Mouse (Mus musculus): ENCODE data around the gene Hebp1. TPM values are rescaled to one million over a fixed set of nuclear protein-coding genes. Genes with fewer than 3 reads are reported as not detected.

The Hebp1 gene
- 2.6 and 4.1 TPM in 2 replicates for polyA plus RNA-seq (2014; fragmentation: Nextera tagmentation; extraction: Ambion mirVana)

DNA sequence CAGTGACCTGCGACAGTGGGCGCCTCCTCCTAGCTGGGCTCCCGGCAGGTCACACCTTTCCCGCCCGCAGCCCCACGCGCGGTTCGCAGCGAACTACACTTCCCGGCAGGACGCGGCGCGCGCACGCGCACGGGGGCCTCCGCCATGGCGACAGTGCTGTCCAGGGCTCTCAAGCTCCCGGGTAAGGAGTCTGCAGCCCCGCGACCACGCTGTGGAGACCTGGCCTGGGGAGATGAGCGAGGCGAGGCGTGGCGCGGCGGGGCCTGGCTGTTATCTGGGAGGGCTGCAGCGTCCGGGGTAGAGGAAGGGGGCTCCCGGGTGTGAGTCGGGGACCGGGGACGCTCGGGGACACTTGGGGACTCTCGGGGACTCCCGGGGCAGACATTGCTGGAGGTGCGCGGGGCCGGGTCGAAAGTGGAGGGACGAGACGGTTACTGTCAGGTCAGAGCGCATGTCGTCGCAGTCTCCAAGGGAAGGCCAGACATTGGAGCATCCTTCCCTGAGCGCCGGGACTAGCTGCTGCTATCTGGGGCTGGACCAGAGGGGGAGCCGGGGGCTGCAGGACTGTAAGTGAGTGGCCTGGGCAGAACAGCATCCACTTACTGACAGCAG lies at the start of gene Hebp1, which contains the start of gene Fam234b:
Gene Hebp1, minus strand, starts transcription at position 102 of the 612 bp plus-strand sequence.
Gene Fam234b, plus strand, starts transcription at position 57 of the 612 bp plus-strand sequence.
- H3K4me2 ChIP-seq (replicated peaks; ENCODE audit: low read depth, low read length), result peak within 1 kb of the TSS; percentile 91
- H3K9ac ChIP-seq (ENCODE audit: low read depth, low read length), result peak within 1 kb of the TSS; percentile 83
- peak within 1 kb of the TSS; percentile 79 for H3K27ac ChIP-seq (ENCODE audit: low read depth, low read length)
- peak within 1 kb of the TSS; percentile 79 for H3K4me3 ChIP-seq (ENCODE audit: low read depth, low read length)
- DNase-seq (ENCODE audit: low spot score), result peak; percentile 86
- under 1% methylated on average over 52 of the region's 52 CpGs for WGBS
- H3K27me3 ChIP-seq (ENCODE audit: control insufficient read depth, insufficient read depth, low read length), result no peaks in the 10 kb centered on the region
- H3K9me3 ChIP-seq (ENCODE audit: control insufficient read depth, low read length), result no peaks in the 10 kb centered on the region
- ATAC-seq (ENCODE audit: low FRiP score), result peak; percentile 92
- H3K4me1 ChIP-seq (replicated peaks; ENCODE audit: control insufficient read depth, insufficient read depth, low read length), result no peaks in the 10 kb centered on the region
- H3K36me3 ChIP-seq (ENCODE audit: control insufficient read depth, insufficient read depth, low read length), result no peaks in the 10 kb centered on the region

DNA sequence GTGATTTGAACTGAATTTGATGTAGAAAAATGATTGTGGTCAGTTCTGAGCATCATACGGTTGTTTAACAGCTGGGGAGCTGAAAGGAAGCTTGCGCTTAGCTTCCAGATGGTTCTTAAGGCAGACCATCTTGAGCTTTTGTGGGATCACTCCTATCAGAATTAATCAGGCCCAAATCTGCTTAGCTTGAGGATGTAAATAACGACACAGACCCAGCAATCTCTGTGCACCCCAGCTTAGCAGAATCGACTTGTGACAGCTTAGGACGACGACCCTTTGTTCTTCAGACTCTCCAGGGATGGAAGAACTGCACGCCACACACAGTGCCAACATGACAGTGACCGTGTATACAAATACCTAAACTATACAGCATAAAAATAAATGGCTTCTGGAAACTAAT lies 47.8 kb upstream of the Hebp1 start:
- H3K4me1 ChIP-seq (replicated peaks; ENCODE audit: control insufficient read depth, insufficient read depth, low read length), result no peaks in the 10 kb centered on the region
- H3K9me3 ChIP-seq (ENCODE audit: control insufficient read depth, low read length), result no peaks in the 10 kb centered on the region
- DNase-seq (ENCODE audit: low spot score) (no peak), ATAC-seq (ENCODE audit: low FRiP score) (no peak)
- no peak overlapping the region for H3K9ac ChIP-seq (ENCODE audit: low read depth, low read length)
- no peak overlapping the region for H3K27ac ChIP-seq (ENCODE audit: low read depth, low read length)
- no peak overlapping the region for H3K4me3 ChIP-seq (ENCODE audit: low read depth, low read length)
- no peaks in the 10 kb centered on the region for H3K27me3 ChIP-seq (ENCODE audit: control insufficient read depth, insufficient read depth, low read length)
- H3K4me2 ChIP-seq (replicated peaks; ENCODE audit: low read depth, low read length), result no peak overlapping the region
- H3K36me3 ChIP-seq (ENCODE audit: control insufficient read depth, insufficient read depth, low read length), result no peaks in the 10 kb centered on the region
- 70% methylated on average over 8 of the region's 8 CpGs for WGBS

DNA sequence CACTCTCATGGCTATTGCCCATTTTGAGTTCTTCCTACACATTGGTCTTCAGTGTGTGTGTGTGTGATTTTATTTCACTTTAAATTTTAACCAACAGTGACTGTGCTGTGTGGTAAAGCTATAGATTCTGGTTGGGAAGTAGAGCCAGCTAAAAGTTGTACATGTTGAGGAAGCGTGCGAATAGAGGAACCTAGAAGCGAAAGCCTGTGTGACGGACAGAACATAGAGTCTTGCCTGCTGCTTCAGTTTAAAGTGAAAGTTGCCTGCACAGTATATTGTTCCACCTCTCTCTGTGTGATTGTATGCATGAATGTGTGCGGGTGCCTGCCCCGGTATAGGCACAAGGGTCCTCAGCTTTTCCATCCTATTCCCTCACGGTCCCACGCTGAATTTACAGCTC lies 42.5 kb upstream of the Hebp1 start:
- WGBS, result 95% methylated on average over 8 of the region's 8 CpGs
- no peaks in the 10 kb centered on the region for H3K36me3 ChIP-seq (ENCODE audit: control insufficient read depth, insufficient read depth, low read length)
- no peak overlapping the region for H3K4me2 ChIP-seq (replicated peaks; ENCODE audit: low read depth, low read length)
- no peak overlapping the region for H3K4me3 ChIP-seq (ENCODE audit: low read depth, low read length)
- ATAC-seq (ENCODE audit: low FRiP score) (no peak), DNase-seq (ENCODE audit: low spot score) (no peak)
- no peaks in the 10 kb centered on the region for H3K27me3 ChIP-seq (ENCODE audit: control insufficient read depth, insufficient read depth, low read length)
- no peak overlapping the region for H3K27ac ChIP-seq (ENCODE audit: low read depth, low read length)
- H3K9me3 ChIP-seq (ENCODE audit: control insufficient read depth, low read length), result no peaks in the 10 kb centered on the region
- no peaks in the 10 kb centered on the region for H3K4me1 ChIP-seq (replicated peaks; ENCODE audit: control insufficient read depth, insufficient read depth, low read length)
- no peak overlapping the region for H3K9ac ChIP-seq (ENCODE audit: low read depth, low read length)

GRCm38 (mm10) chr6:135238211-135238610 lies 40.4 kb upstream of the Hebp1 start:
- Histone ChIP-seq H3K9ac (ENCODE audit: low read depth, low read length) (no peak overlapping the region), H3K4me3 (ENCODE audit: low read depth, low read length) (no peak overlapping the region), H3K4me1 (replicated peaks; ENCODE audit: control insufficient read depth, insufficient read depth, low read length) (no peaks in the 10 kb centered on the region), H3K36me3 (ENCODE audit: control insufficient read depth, insufficient read depth, low read length) (no peaks in the 10 kb centered on the region), H3K27ac (ENCODE audit: low read depth, low read length) (no peak overlapping the region), H3K27me3 (ENCODE audit: control insufficient read depth, insufficient read depth, low read length) (no peaks in the 10 kb centered on the region), H3K9me3 (ENCODE audit: control insufficient read depth, low read length) (no peaks in the 10 kb centered on the region), H3K4me2 (replicated peaks; ENCODE audit: low read depth, low read length) (no peak overlapping the region)
- DNase-seq (ENCODE audit: low spot score), result no peak
- ATAC-seq (ENCODE audit: low FRiP score), result no peak
- WGBS, result 48% methylated on average over 4 of the region's 4 CpGs

DNA sequence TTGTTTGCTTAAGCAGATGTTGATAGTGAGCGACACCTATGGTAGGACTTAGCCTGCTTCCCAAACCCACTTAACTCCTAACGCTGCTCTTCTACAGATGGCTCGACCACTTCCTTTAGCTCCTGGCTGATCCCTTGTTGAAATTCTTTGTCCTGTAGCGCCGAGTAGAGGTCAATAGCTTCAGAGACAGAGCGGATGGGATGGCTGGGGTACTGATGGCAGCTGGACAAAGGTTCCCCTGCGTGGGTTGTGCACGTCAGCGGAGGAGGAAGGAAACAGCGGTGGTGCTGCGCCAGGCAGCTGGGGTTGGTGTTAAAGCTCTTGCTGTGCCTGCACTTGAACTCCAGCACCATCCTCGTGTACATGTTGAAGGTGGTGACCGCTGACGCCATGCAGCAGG lies 39.5 kb upstream of the Hebp1 start:
- Histone ChIP-seq H3K9ac (ENCODE audit: low read depth, low read length) (no peak overlapping the region), H3K27me3 (ENCODE audit: control insufficient read depth, insufficient read depth, low read length) (no peaks in the 10 kb centered on the region), H3K4me2 (replicated peaks; ENCODE audit: low read depth, low read length) (no peak overlapping the region), H3K9me3 (ENCODE audit: control insufficient read depth, low read length) (no peaks in the 10 kb centered on the region), H3K27ac (ENCODE audit: low read depth, low read length) (no peak overlapping the region), H3K4me3 (ENCODE audit: low read depth, low read length) (no peak overlapping the region), H3K36me3 (ENCODE audit: control insufficient read depth, insufficient read depth, low read length) (no peaks in the 10 kb centered on the region), H3K4me1 (replicated peaks; ENCODE audit: control insufficient read depth, insufficient read depth, low read length) (no peaks in the 10 kb centered on the region)
- DNase-seq (ENCODE audit: low spot score) (no peak), ATAC-seq (ENCODE audit: low FRiP score) (no peak)
- 74% methylated on average over 14 of the region's 14 CpGs for WGBS

- Histone ChIP-seq H3K4me3 (ENCODE audit: low read depth, low read length) (no peak overlapping the region), H3K27me3 (ENCODE audit: control insufficient read depth, insufficient read depth, low read length) (no peaks in the 10 kb centered on the region), H3K9me3 (ENCODE audit: control insufficient read depth, low read length) (no peaks in the 10 kb centered on the region), H3K27ac (ENCODE audit: low read depth, low read length) (no peak overlapping the region), H3K4me2 (replicated peaks; ENCODE audit: low read depth, low read length) (no peak overlapping the region), H3K9ac (ENCODE audit: low read depth, low read length) (no peak overlapping the region), H3K36me3 (ENCODE audit: control insufficient read depth, insufficient read depth, low read length) (no peaks in the 10 kb centered on the region), H3K4me1 (replicated peaks; ENCODE audit: control insufficient read depth, insufficient read depth, low read length) (no peaks in the 10 kb centered on the region)
- no peak for ATAC-seq (ENCODE audit: low FRiP score)
- 85% methylated on average over 3 of the region's 3 CpGs for WGBS
- DNase-seq (ENCODE audit: low spot score), result no peak
Observed at GRCm38 (mm10) chr6:135236576-135236975, 38.8 kb upstream of the Hebp1 start.

DNA sequence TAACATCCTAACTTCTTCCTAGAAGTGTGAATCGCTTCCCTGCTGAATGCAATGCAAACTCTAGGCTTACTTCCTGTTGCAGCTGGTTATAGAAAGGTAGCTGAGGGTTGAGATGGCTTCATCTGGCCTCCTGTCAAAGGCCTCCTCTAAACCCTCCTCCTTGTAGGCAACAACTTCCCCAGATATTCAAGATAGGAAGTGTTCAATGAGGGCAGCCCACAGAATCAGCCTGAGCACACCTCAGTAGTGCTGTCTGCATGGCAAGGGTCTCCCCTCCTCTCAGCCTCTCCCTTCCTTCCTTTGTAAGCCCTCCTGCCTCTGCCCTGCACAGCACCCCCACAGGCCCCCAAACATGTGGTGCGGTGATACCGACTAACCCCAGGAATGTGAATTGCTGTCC lies 37.9 kb upstream of the Hebp1 start:
- Histone ChIP-seq H3K9me3 (ENCODE audit: control insufficient read depth, low read length) (no peaks in the 10 kb centered on the region), H3K36me3 (ENCODE audit: control insufficient read depth, insufficient read depth, low read length) (no peaks in the 10 kb centered on the region), H3K27ac (ENCODE audit: low read depth, low read length) (no peak overlapping the region), H3K27me3 (ENCODE audit: control insufficient read depth, insufficient read depth, low read length) (no peaks in the 10 kb centered on the region), H3K4me3 (ENCODE audit: low read depth, low read length) (no peak overlapping the region), H3K4me2 (replicated peaks; ENCODE audit: low read depth, low read length) (no peak overlapping the region), H3K4me1 (replicated peaks; ENCODE audit: control insufficient read depth, insufficient read depth, low read length) (no peaks in the 10 kb centered on the region), H3K9ac (ENCODE audit: low read depth, low read length) (no peak overlapping the region)
- DNase-seq (ENCODE audit: low spot score) (no peak), ATAC-seq (ENCODE audit: low FRiP score) (no peak)
- WGBS, result 93% methylated on average over 3 of the region's 3 CpGs

- ATAC-seq (ENCODE audit: low FRiP score), result no peak
- whole genome bisulfite sequencing, result 66% methylated on average over 12 of the region's 12 CpGs
- no peaks in the 10 kb centered on the region for H3K4me1 ChIP-seq (replicated peaks; ENCODE audit: control insufficient read depth, insufficient read depth, low read length)
- no peaks in the 10 kb centered on the region for H3K27me3 ChIP-seq (ENCODE audit: control insufficient read depth, insufficient read depth, low read length)
- no peak overlapping the region for H3K4me3 ChIP-seq (ENCODE audit: low read depth, low read length)
- H3K27ac ChIP-seq (ENCODE audit: low read depth, low read length), result no peak overlapping the region
- H3K36me3 ChIP-seq (ENCODE audit: control insufficient read depth, insufficient read depth, low read length), result no peaks in the 10 kb centered on the region
- no peak overlapping the region for H3K4me2 ChIP-seq (replicated peaks; ENCODE audit: low read depth, low read length)
- no peaks in the 10 kb centered on the region for H3K9me3 ChIP-seq (ENCODE audit: control insufficient read depth, low read length)
- no peak overlapping the region for H3K9ac ChIP-seq (ENCODE audit: low read depth, low read length)
- DNase-seq (ENCODE audit: low spot score), result no peak
Observed at GRCm38 (mm10) chr6:135232443-135233182, 34.8 kb upstream of the Hebp1 start.

GRCm38 (mm10) chr6:135230586-135230985 lies 32.8 kb upstream of the Hebp1 start:
- H3K4me2 ChIP-seq (replicated peaks; ENCODE audit: low read depth, low read length), result no peak overlapping the region
- H3K27ac ChIP-seq (ENCODE audit: low read depth, low read length), result no peak overlapping the region
- no peak for DNase-seq (ENCODE audit: low spot score)
- no peaks in the 10 kb centered on the region for H3K36me3 ChIP-seq (ENCODE audit: control insufficient read depth, insufficient read depth, low read length)
- H3K9me3 ChIP-seq (ENCODE audit: control insufficient read depth, low read length), result no peaks in the 10 kb centered on the region
- no peak for ATAC-seq (ENCODE audit: low FRiP score)
- H3K27me3 ChIP-seq (ENCODE audit: control insufficient read depth, insufficient read depth, low read length), result no peaks in the 10 kb centered on the region
- WGBS, result 92% methylated on average over 6 of the region's 6 CpGs
- H3K9ac ChIP-seq (ENCODE audit: low read depth, low read length), result no peak overlapping the region
- H3K4me1 ChIP-seq (replicated peaks; ENCODE audit: control insufficient read depth, insufficient read depth, low read length), result no peaks in the 10 kb centered on the region
- H3K4me3 ChIP-seq (ENCODE audit: low read depth, low read length), result no peak overlapping the region
